Mouse (Mus musculus) heart, postnatal 0 days (tissue): ENCODE data around the gene Rps6kb1. TPM values are rescaled to one million over a fixed set of nuclear protein-coding genes. Genes with fewer than 3 reads are reported as not detected.
A peak's percentile ranks its signal among the peaks of the same experiment; 100 is the strongest.
"Not testable (repeated sequence)": the region's sequence is repeated elsewhere in the genome, so short reads cannot be mapped to it uniquely, and the experiment has no call there.

Experiments
- ATAC-seq: fragments of 200-750 bp; cut with Nextera tagmentation; 2 replicates; pipeline ENCODE4 v1.8.0; 2017; ENCODE audit warnings: low read depth, moderate number of reproducible peaks, moderate library complexity; ENCODE audit not compliant: insufficient read depth
- DNase-seq: peaks from one replicate; pipeline ENCODE4 v3.0.0-alpha.2; 2016; ENCODE audit warnings: low spot score
- H3K27ac ChIP-seq: fragments of 300-500 bp; sonication (generic); 2 replicates; pipeline ENCODE4 v1.5.1; 2014; ENCODE audit warnings: low read depth, mild to moderate bottlenecking
- H3K27me3 ChIP-seq: fragments of 300-500 bp; sonication (generic); 2 replicates; pipeline ENCODE4 v1.6.1; 2014; ENCODE audit warnings: low read length, mixed read lengths; ENCODE audit not compliant: control insufficient read depth, insufficient read depth
- H3K36me3 ChIP-seq: fragments of 300-500 bp; sonication (generic); replicated peaks from 2 replicates; pipeline ENCODE4 v1.6.1; 2014; ENCODE audit warnings: low read length, mixed read lengths; ENCODE audit not compliant: control insufficient read depth, insufficient read depth
- H3K4me1 ChIP-seq: fragments of 300-500 bp; sonication (generic); 2 replicates; pipeline ENCODE4 v1.6.1; 2014; ENCODE audit warnings: antibody characterized with exemption; ENCODE audit not compliant: control insufficient read depth, insufficient read depth
- H3K4me2 ChIP-seq: fragments of 300-500 bp; sonication (generic); 2 replicates; pipeline ENCODE4 v1.6.1; 2014; ENCODE audit warnings: low read depth, mild to moderate bottlenecking, low read length, moderate library complexity
- H3K4me3 ChIP-seq: fragments of 300-500 bp; sonication (generic); 2 replicates; pipeline ENCODE4 v1.5.1; 2014; ENCODE audit warnings: low read depth, low read length
- H3K9ac ChIP-seq: fragments of 300-500 bp; sonication (generic); replicated peaks from 2 replicates; pipeline ENCODE4 v1.6.1; 2014; ENCODE audit warnings: low read depth, low read length, mixed read lengths
- H3K9me3 ChIP-seq: fragments of 300-500 bp; sonication (generic); replicated peaks from 2 replicates; pipeline ENCODE4 v1.6.1; 2016; ENCODE audit warnings: low read length; ENCODE audit not compliant: control insufficient read depth
- CTCF ChIP-seq: IDR thresholded peaks from 2 replicates; pipeline ENCODE4 v1.5.1; 2016; ENCODE audit warnings: antibody characterized with exemption, control low read depth, low read depth
- EP300 ChIP-seq: IDR thresholded peaks from 2 replicates; pipeline ENCODE4 v1.6.1; 2016; ENCODE audit warnings: antibody characterized with exemption, low read depth
- WGBS: fragments of 180-500 bp; shearing (Covaris S2); extraction: QIAGEN DNeasy Blood & Tissue Kit; methylation state at CpG from one replicate; pipeline ENCODE4 v1.1.7; 2014; 5-methylcytosine and 5-hydroxymethylcytosine counted together
- polyA plus RNA-seq: library from polyadenylated mRNA; unstranded; fragments of >200 nt; fragmentation: Nextera tagmentation; extraction: Ambion mirVana; gene quantifications from 2 replicates; pipeline ENCODE4 v1.2.1, GENCODE M21; 2015
- total RNA-seq: library from RNA; depleted of rRNA; stranded (reverse); fragments of >200 nt; gene quantifications from 2 replicates; pipeline ENCODE4 v1.2.3, GENCODE M21; 2014; ENCODE audit warnings: low replicate concordance

Rps6kb1 gene
- total and polyA plus RNA-seq, 2 experiments from 2014 or later = 10.5 to 37.1 TPM

DNA sequence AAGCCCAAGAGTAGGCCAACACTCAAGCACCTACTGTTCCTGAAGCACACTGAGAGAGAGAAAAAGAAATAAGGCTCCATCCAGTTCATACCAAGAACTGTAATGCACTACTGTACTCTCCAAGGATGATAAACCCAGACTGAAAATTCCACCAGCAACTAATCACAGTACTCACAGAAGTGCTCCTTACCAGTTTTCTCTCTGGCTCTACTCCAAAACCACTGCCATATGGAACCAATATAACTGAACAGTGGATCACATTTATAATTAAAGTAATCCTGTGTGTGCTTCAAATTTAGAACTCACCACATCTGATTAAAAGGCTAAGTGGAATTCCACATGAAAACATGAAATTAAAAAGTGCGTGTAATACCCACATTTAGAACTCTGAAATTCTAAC lies 1.8 kb downstream of the Rps6kb1 start:
- Histone ChIP-seq H3K36me3 (no peaks in the 10 kb centered on the region), H3K27me3 (no peaks in the 10 kb centered on the region), H3K27ac (no peak overlapping the region), H3K9me3 (no peaks in the 10 kb centered on the region), H3K4me1 (peaks cover 21% of the 10 kb centered on the region), H3K4me3 (peak overlapping the region; percentile 81; the same call in 1 of the 2 replicates), H3K9ac (peak overlapping the region; percentile 3; the same call in 1 of the 2 replicates), H3K4me2 (peak overlapping the region; percentile 76; the same call in 1 of the 2 replicates)
- DNase-seq (no peak), ATAC-seq (no peak)
- TF ChIP-seq EP300 = no peak
- TF ChIP-seq CTCF = no peak
- WGBS = 68% methylated on average over 1 of the region's 1 CpGs

DNA sequence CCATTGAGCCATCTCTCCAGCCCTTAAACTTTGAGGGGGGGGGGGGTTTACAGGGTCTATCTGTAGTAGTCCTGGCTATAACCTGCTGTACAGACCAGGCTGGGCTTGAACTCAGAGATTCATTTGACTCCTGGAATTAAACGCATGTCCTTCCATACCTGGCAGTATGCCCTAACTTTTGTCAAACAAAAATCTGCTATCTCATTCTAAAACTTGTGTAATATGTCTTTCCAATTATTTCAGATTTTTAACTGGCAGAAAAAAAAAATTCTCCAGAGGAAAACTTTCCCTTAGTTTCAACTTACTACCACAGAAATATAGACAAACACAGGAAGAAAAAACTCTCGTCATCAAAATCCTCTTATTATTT lies 4.1 kb downstream of the Rps6kb1 start:
- peaks cover 15% of the 10 kb centered on the region for H3K4me1 ChIP-seq
- H3K9me3 ChIP-seq = no peaks in the 10 kb centered on the region
- WGBS = 79% methylated on average over 2 of the region's 2 CpGs
- no peaks in the 10 kb centered on the region for H3K27me3 ChIP-seq
- DNase-seq = no peak
- ATAC-seq = no peak
- no peaks in the 10 kb centered on the region for H3K36me3 ChIP-seq
- no peak overlapping the region for H3K27ac ChIP-seq
- TF ChIP-seq EP300 = no peak
- TF ChIP-seq CTCF = no peak
- no peak overlapping the region for H3K4me3 ChIP-seq
- H3K9ac ChIP-seq = no peak overlapping the region
- H3K4me2 ChIP-seq = no peak overlapping the region

GRCm38 (mm10) chr11:86539716-86540475 lies 4.7 kb downstream of the Rps6kb1 start:
- Histone ChIP-seq H3K4me2 (no peak overlapping the region), H3K27ac (no peak overlapping the region), H3K9me3 (no peaks in the 10 kb centered on the region), H3K4me3 (no peak overlapping the region), H3K36me3 (no peaks in the 10 kb centered on the region; the same call in 1 of the 2 replicates), H3K27me3 (no peaks in the 10 kb centered on the region), H3K9ac (no peak overlapping the region), H3K4me1 (peaks cover 14% of the 10 kb centered on the region; the same call in 1 of the 2 replicates)
- DNase-seq (no peak), ATAC-seq (no peak)
- TF ChIP-seq EP300 = no peak
- no peak for TF ChIP-seq CTCF
- WGBS = 69% methylated on average over 6 of the region's 6 CpGs

- ATAC-seq (no peak), DNase-seq (no peak)
- 89% methylated on average over 4 of the region's 4 CpGs for WGBS
- H3K27me3 ChIP-seq = no peaks in the 10 kb centered on the region
- H3K9me3 ChIP-seq = no peaks in the 10 kb centered on the region
- H3K4me1 ChIP-seq = peaks cover 14% of the 10 kb centered on the region; the same call in 1 of the 2 replicates
- no peak overlapping the region for H3K4me3 ChIP-seq
- no peak overlapping the region for H3K9ac ChIP-seq
- TF ChIP-seq EP300 (no peak), CTCF (no peak)
- no peak overlapping the region for H3K4me2 ChIP-seq
- peaks cover 5% of the 10 kb centered on the region for H3K36me3 ChIP-seq
- no peak overlapping the region for H3K27ac ChIP-seq
Measured at GRCm38 (mm10) chr11:86538786-86539185, 5.8 kb downstream of the Rps6kb1 start.

DNA sequence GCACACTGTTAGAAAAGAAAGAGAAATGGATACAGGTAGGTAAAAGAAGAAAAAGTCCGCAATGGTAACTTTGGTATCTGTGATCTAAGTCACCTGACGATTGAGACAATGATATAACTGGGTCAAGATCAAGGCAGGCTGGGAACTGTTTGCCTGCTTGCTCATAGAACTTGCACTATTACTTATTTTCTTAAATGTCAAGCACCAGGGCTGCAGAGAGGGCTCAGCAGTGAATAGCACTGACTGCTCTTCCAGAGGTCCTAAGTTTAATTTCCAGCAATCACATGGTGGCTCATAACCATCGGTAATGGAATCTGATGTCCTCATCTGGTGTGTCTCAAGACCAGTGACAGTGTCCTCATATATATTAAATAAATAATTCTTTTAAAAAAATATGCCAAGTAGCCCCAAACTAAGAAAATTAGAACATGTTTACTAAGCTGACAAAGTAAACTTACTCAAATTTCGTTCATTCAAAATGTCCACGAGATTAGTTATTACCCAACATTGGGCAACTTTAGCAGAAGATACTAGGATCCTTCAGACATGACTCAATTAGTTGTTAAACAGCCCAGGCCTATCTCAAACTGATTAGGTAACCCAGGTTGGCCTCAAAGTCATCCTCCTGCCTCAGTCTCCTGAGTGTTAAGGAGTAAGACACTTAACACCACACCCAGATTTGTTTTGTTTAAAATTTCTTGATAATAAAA lies 10.2 kb downstream of the Rps6kb1 start:
- DNase-seq = no peak
- Histone ChIP-seq H3K27ac (no peak overlapping the region), H3K9me3 (no peaks in the 10 kb centered on the region), H3K27me3 (no peaks in the 10 kb centered on the region), H3K4me1 (no peaks in the 10 kb centered on the region), H3K9ac (no peak overlapping the region), H3K4me2 (no peak overlapping the region), H3K36me3 (peaks cover 32% of the 10 kb centered on the region), H3K4me3 (no peak overlapping the region)
- ATAC-seq = no peak
- no peak for TF ChIP-seq CTCF
- TF ChIP-seq EP300 = no peak
- 86% methylated on average over 5 of the region's 5 CpGs for WGBS

- not testable (repeated sequence) for H3K4me2 ChIP-seq, DNase-seq, H3K9ac ChIP-seq, ATAC-seq, H3K27ac ChIP-seq, H3K27me3 ChIP-seq, H3K4me3 ChIP-seq, H3K4me1 ChIP-seq, H3K9me3 ChIP-seq
- H3K36me3 ChIP-seq = peaks cover 43% of the 10 kb centered on the region
- 82% methylated on average over 6 of the region's 6 CpGs for WGBS
Measured at GRCm38 (mm10) chr11:86533302-86533701, 11.3 kb downstream of the Rps6kb1 start.
